Mouse (Mus musculus) c-Kit-positive CD71-positive TER-119-negative erythroid progenitor cells, embryonic 14.5 days (primary cell): ENCODE measurements at regions not wholly inside any gene's neighbourhood (a gene's known extent, or its start where the extent isn't known, plus 50 kb on each side); places are given as distances from the start of the nearest gene placed in this dataset.

ENCODE experiments used
- DNase-seq: peaks from one replicate; pipeline ENCODE4 v3.0.0-alpha.2; 2013; ENCODE audit warnings: low read depth

GRCm38 (mm10) chr11:31282136-31282535, 87.7 kb downstream of the Stc2 start:
- no peak for DNase-seq

GRCm38 (mm10) chr11:31248467-31248866, 66.2 kb upstream of the Gm17332 start:
- DNase-seq, result peak; percentile 59
